Mouse (Mus musculus) embryonic facial prominence, embryonic 10.5 days (tissue): Measurements from ENCODE around the gene Cdca3. TPM values are rescaled to one million over a fixed set of nuclear protein-coding genes. Genes with fewer than 3 reads are reported as not detected.
A peak's percentile ranks its signal among the peaks of the same experiment; 100 is the strongest.
"Not testable (repeated sequence)": the region's sequence is repeated elsewhere in the genome, so short reads cannot be mapped to it uniquely, and the experiment has no call there.

Source experiments
- DNase-seq: peaks from one replicate; pipeline ENCODE4 v3.0.0-alpha.2; 2017; ENCODE audit warnings: low spot score
- H3K27ac ChIP-seq: fragments of 300-500 bp; sonication (generic); replicated peaks from 2 replicates; pipeline ENCODE4 v1.5.1; 2016; ENCODE audit warnings: mild to moderate bottlenecking
- H3K27me3 ChIP-seq: fragments of 300-500 bp; sonication (generic); replicated peaks from 2 replicates; pipeline ENCODE4 v1.6.1; 2016; ENCODE audit warnings: low read depth, mild to moderate bottlenecking; ENCODE audit not compliant: poor library complexity, severe bottlenecking
- H3K36me3 ChIP-seq: fragments of 300-500 bp; sonication (generic); replicated peaks from 2 replicates; pipeline ENCODE4 v1.6.1; 2016; ENCODE audit warnings: mild to moderate bottlenecking, moderate library complexity
- H3K4me1 ChIP-seq: fragments of 300-500 bp; sonication (generic); 2 replicates; pipeline ENCODE4 v1.6.1; 2016
- H3K4me3 ChIP-seq: fragments of 300-500 bp; sonication (generic); 2 replicates; pipeline ENCODE4 v1.5.1; 2016; ENCODE audit warnings: mild to moderate bottlenecking, moderate library complexity
- H3K9me3 ChIP-seq: fragments of 300-500 bp; sonication (generic); 2 replicates; pipeline ENCODE4 v1.6.1; 2016; ENCODE audit warnings: mild to moderate bottlenecking
- WGBS: fragments of 180-500 bp; shearing (Covaris S2); methylation state at CpG from one replicate; pipeline ENCODE4 v1.1.7; 2016; 5-methylcytosine and 5-hydroxymethylcytosine counted together
- polyA plus RNA-seq: library from polyadenylated mRNA; unstranded; fragments of >200 nt; fragmentation: Nextera tagmentation; extraction: Ambion mirVana; gene quantifications from 2 replicates; pipeline ENCODE4 v1.2.1, GENCODE M21; 2016

Gene Cdca3
- 225 and 238 TPM in 2 replicates for polyA plus RNA-seq

DNA sequence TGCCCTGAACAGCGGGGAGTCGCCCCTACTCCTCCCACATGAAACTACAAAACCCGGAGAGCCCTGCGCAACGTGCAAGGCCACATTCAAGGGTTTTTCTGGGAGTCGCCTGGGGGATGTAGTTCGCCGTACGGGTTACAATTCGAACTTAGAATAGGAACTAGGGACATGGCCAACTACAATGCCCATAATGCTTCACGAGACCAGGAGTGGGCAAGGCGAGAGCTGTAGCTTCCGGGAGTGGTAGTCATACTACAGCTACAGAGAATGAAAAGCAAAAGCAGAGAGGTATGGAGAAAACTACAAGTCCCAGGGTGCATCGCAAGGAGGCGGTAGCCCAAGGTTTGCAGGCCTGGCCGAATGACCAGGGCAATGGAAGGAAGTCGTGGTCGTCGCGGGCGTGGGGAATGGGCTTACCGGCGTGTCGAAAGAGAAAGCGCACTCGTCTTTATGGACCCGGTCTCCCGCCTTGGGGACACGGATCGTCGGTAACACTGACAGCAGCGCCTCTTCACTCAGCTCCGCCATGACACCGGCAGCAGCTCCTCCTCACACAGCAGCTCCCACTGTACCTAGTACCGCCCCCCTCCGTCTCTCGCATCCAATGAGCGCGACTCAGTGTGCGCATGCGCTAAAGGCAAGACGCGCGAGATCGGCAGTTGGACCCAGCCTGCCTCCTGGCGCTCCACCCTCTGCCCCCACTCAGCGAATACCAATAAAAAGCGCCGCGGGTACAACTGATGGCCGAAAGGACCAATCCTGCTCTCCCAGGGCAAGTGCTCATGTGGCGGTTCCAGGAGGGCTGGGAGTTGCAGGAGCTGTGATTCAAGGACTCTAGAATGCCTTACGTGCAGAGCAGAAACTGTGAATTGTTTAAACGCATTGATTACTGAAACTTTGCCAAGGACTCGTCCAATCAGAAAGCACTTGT, at the start of gene Cdca3, which contains the start of gene Usp5:
Gene Cdca3, plus strand, starts transcription at position 680 of the 931 bp plus-strand sequence.
Gene Usp5, minus strand, starts transcription at position 617 of the 931 bp plus-strand sequence.
- H3K27me3 ChIP-seq: no peaks in the 10 kb centered on the region
- peak within 1 kb of the TSS; percentile 81 for H3K4me3 ChIP-seq
- H3K4me1 ChIP-seq: peaks cover 40% of the 10 kb centered on the region
- H3K27ac ChIP-seq: peak within 1 kb of the TSS; percentile 90
- WGBS: under 1% methylated on average over 55 of the region's 55 CpGs
- peak; percentile 99 for DNase-seq
- H3K9me3 ChIP-seq: no peaks in the 10 kb centered on the region
- peaks cover 65% of the 10 kb centered on the region for H3K36me3 ChIP-seq

DNA sequence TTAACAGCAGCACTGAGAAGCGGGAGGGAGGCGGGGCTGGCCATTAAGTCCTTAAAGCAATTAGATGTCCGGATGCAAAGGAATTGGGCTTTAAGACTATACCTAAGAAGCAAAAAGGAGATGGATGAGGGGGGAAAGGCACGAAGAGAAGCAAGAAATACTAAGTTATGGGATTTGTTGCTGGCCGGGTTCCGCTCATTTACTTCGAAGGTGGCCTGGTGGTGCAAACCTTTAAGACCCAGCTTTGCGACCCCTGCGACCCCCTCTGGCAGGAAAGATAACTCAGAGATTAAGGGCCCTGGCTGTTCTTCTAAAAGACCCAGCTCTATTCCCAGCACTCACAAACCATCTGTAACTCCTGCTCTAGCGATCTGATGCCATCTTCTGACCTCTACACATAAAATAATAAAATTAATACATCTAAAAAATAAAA, 49.3 kb upstream of the Cdca3 start:
- Histone ChIP-seq H3K4me1 (peaks cover 25% of the 10 kb centered on the region), H3K27me3 (peaks cover 26% of the 10 kb centered on the region), H3K9me3 (no peaks in the 10 kb centered on the region), H3K4me3 (peak overlapping the region; percentile 58), H3K27ac (peak overlapping the region; percentile 52; the same call in 1 of the 2 replicates), H3K36me3 (no peaks in the 10 kb centered on the region)
- DNase-seq: peak; percentile 57
- 3% methylated on average over 10 of the region's 10 CpGs for WGBS

DNA sequence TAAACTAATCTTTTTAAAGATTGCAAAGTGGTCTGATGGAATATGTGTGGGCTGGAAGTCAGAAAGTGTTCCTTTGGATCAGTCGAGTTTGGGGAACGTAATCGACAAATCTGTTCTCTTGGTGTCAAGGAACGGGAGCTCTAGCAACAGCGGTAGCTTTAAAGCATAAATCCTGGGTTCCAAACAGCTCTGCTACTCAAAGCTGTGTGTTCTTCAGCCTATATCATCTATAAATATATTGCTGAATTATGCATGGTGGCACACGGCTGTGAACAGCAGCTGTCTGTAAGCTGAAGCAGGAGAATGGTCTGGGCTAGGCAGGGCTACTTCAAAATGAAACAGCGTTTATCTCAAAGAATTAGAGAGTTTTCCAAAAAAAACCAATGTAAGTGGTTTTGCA, 48.4 kb upstream of the Cdca3 start:
- no peaks in the 10 kb centered on the region for H3K36me3 ChIP-seq
- DNase-seq: no peak
- WGBS: 92% methylated on average over 7 of the region's 7 CpGs
- H3K9me3 ChIP-seq: no peaks in the 10 kb centered on the region
- no peak overlapping the region for H3K27ac ChIP-seq
- peaks cover 26% of the 10 kb centered on the region for H3K27me3 ChIP-seq
- H3K4me1 ChIP-seq: peaks cover 25% of the 10 kb centered on the region
- H3K4me3 ChIP-seq: no peak overlapping the region

DNA sequence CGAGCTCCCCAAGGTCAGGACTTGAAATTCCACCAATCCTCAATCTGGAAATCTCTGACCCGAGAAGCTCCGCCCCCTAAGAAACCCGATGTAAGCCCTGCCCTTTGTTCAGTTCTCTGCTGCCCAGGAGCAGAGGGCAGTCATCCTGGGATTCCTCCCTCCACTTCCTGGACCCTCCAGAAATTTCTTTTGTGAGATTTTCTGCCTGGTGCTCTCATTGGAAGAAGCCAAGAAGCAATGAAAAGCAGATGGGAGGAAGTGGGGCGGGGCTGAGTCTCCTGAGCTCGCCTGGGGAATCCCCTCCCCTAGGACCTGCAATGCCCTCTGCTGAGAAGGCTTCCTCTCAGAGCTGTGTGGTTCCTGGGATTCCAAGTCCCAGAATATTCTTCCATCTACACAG, 46.9 kb upstream of the Cdca3 start:
- peaks cover 25% of the 10 kb centered on the region for H3K4me1 ChIP-seq
- no peaks in the 10 kb centered on the region for H3K9me3 ChIP-seq
- peak overlapping the region; percentile 75 for H3K27ac ChIP-seq
- DNase-seq: peak; percentile 77
- no peaks in the 10 kb centered on the region for H3K36me3 ChIP-seq
- WGBS: 16% methylated on average over 6 of the region's 6 CpGs
- H3K4me3 ChIP-seq: peak overlapping the region; percentile 40
- H3K27me3 ChIP-seq: peaks cover 20% of the 10 kb centered on the region

DNA sequence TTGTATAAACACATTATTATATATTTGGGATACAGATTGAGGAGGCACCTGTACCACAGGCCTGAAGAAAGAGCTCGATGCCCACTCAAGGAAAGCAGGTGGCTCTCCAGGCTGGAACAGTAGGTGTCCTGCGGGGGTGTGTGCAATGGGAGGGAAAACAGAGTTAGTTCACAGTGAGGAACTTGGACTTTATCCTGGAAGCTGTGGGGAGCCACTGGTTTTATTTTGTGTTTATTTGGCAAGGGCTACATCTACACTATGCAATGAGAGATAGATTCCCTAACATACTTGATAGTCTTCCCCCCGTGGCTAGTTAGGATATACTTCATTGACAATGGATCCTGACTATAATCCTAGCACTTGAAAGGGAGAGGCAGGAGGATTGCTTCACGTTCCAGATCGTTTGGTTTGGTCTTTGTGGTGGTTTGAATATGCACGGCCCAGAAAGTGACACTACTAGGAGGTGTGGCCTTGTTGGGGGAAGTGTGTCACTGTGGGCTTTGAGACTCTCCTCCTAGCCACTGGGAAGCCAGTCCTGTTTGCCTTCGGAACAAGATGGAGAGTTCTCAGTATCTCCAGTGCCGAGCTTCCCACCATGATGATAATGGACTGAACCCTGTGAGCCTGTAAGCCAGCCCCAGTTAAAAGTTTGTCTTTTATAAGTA, 42.5 kb upstream of the Cdca3 start:
- no peak for DNase-seq
- H3K4me1 ChIP-seq: peaks cover 8% of the 10 kb centered on the region
- WGBS: 63% methylated on average over 8 of the region's 8 CpGs
- no peaks in the 10 kb centered on the region for H3K9me3 ChIP-seq
- no peaks in the 10 kb centered on the region; the same call in 1 of the 2 replicates for H3K36me3 ChIP-seq
- no peak overlapping the region for H3K4me3 ChIP-seq
- H3K27ac ChIP-seq: no peak overlapping the region
- H3K27me3 ChIP-seq: no peaks in the 10 kb centered on the region

DNA sequence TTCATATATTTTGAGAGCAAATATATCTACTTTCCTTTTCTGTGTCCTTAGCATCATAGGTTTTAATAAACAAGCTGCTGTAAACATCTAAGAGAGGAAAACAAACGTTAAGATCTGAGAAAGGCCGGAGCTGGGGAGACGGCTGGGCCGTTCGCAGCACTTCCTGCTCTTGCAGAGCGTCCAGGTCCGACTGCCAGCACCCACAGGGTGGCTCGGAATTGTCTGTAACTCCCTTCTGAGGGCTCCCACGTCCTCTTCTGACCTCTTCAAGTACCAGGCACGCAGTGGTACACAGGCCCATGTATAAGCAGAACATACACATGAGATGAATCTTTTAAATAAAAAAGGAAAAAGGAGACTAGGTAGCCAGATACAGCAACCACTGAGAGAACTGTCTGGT, 41.6 kb upstream of the Cdca3 start:
- no peak for DNase-seq
- no peak overlapping the region for H3K4me3 ChIP-seq
- H3K36me3 ChIP-seq: peaks cover 4% of the 10 kb centered on the region
- H3K9me3 ChIP-seq: no peaks in the 10 kb centered on the region
- peaks cover 3% of the 10 kb centered on the region for H3K4me1 ChIP-seq
- no peak overlapping the region for H3K27ac ChIP-seq
- no peaks in the 10 kb centered on the region for H3K27me3 ChIP-seq
- WGBS: 82% methylated on average over 10 of the region's 10 CpGs

DNA sequence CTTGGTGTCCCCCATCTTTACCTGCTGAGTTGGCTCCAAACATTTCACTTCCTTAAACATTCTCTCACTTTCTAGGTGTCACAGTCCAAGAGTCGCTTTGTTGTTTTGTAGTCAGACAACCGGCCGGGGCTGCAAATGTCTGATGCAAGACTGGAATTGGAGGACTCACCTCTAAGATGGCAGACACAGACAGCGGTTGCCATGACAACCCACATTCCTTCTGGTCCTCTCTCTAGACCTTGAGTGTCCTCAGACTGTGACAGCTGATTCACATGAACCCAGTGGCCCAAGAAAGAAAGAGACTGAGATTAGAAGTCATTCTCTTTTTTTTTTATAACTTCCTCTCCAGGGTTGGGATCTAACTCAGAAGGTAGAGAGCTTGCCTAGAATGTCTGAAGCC, 39.8 kb upstream of the Cdca3 start:
- H3K4me1 ChIP-seq: no peaks in the 10 kb centered on the region
- H3K27me3 ChIP-seq: no peaks in the 10 kb centered on the region
- DNase-seq: no peak
- no peak overlapping the region for H3K27ac ChIP-seq
- H3K36me3 ChIP-seq: peaks cover 8% of the 10 kb centered on the region
- no peak overlapping the region for H3K4me3 ChIP-seq
- 89% methylated on average over 4 of the region's 4 CpGs for WGBS
- no peaks in the 10 kb centered on the region for H3K9me3 ChIP-seq

DNA sequence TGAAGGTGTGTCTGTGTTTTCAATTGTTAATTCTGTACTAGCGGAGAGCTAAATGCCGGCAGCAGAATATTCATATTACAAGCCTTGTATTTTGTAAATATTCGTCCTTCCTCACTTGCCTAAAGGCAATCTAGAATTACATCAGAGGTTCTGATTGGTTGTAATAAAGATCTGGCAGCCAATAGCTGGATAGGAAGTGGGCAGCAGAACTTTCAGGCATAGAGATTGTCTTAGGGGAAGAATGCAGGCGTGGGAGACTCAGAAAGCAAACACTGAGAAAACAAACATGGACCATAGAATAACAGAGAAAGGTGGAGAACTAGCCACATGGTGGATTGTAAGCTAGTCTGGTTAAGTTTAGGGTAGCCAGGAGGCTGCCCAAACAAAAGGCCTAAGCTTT, 39.2 kb upstream of the Cdca3 start:
- WGBS: 66% methylated on average over 4 of the region's 4 CpGs
- Histone ChIP-seq H3K9me3 (no peaks in the 10 kb centered on the region), H3K36me3 (peaks cover 8% of the 10 kb centered on the region), H3K27me3 (no peaks in the 10 kb centered on the region), H3K4me3 (no peak overlapping the region), H3K4me1 (no peaks in the 10 kb centered on the region), H3K27ac (no peak overlapping the region)
- DNase-seq: no peak

DNA sequence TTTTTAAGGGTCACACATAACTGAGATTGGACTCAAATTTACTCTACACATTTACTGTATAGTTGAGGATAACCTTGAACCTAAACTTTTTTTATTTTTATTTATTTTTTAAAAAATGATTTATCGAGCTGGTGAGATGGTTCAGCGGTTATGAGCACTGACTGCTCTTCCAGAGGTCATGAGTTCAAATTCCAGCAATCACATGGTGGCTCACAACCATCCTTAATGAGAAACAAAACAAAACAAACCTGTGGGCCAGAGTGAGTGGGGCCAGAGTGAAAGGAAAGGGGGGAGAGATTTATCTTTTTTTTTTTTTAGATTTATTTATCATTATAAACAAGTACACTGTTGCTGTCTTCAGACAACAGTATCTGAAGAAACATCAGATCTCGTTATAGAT, 37.4 kb upstream of the Cdca3 start:
- peaks cover 20% of the 10 kb centered on the region for H3K36me3 ChIP-seq
- H3K27ac ChIP-seq: no peak overlapping the region
- no peak overlapping the region for H3K4me3 ChIP-seq
- no peaks in the 10 kb centered on the region for H3K9me3 ChIP-seq
- H3K4me1 ChIP-seq: no peaks in the 10 kb centered on the region
- DNase-seq: no peak
- WGBS: 87% methylated on average over 3 of the region's 3 CpGs
- no peaks in the 10 kb centered on the region for H3K27me3 ChIP-seq

DNA sequence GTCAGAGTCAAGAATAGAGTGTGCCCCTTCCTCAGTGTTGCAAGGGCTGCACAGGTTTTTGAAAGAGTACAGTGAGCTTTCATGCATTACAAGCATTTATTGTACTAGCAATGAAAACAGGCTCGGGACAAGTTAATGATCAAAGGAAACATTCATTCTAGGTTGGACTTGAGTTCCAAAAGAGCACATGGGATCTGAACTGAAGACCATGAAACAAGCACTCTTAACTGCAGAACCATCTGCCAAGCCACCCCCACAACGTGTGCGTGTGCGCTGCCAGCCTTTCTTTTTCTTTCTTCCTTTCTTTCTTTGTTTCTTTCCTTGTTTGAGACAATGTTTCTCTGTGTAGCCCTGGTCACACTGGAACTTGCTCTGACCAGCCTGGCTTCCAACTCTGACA, 33.6 kb upstream of the Cdca3 start:
- Histone ChIP-seq H3K9me3 (no peaks in the 10 kb centered on the region), H3K4me1 (no peaks in the 10 kb centered on the region), H3K27ac (no peak overlapping the region), H3K27me3 (no peaks in the 10 kb centered on the region), H3K4me3 (no peak overlapping the region), H3K36me3 (peaks cover 20% of the 10 kb centered on the region)
- WGBS: 79% methylated on average over 4 of the region's 4 CpGs
- DNase-seq: no peak

DNA sequence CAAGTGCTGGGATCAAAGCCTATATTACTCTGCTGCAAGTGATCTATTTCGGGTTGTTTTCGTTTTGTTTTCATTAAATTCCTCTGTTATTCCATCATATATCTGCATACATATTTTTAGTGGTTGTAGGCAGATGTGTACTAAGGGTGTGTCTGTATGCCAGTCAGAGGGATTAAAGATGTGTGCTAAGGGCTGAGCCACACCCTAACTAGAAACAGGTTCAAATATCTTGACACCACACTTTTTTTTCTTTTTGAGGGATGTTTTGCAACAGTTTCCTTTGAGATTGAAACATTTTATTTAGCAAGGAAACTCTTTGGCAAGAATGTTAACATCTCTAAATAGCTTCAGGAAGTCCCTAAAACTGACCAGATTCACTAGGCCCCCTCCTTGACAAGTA, 33.1 kb upstream of the Cdca3 start:
- no peak for DNase-seq
- Histone ChIP-seq H3K4me1 (no peaks in the 10 kb centered on the region), H3K9me3 (no peaks in the 10 kb centered on the region), H3K27ac (no peak overlapping the region), H3K27me3 (no peaks in the 10 kb centered on the region), H3K36me3 (peaks cover 20% of the 10 kb centered on the region), H3K4me3 (no peak overlapping the region)
- 84% methylated on average over 2 of the region's 2 CpGs for WGBS

DNA sequence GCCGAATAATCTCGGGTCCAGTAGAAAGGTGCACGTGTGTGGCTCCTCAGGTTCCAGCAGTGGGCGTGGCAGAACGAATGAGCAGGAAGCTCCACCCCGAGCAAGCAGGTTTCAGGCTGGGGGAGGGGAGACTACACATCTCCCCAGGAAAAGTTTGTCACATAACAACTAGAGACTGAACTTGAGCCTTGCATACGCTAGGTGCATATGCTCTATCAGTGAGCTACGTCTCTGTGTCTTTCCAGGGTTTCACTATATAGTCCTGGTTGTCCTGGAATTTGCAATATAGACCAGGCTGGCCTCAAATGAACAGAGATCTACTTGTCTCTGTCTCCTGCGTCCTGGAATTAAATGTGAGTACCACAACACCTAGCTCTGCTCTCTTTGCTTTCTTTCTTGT, 26.9 kb upstream of the Cdca3 start:
- Histone ChIP-seq H3K4me3 (peak overlapping the region; percentile 41; the same call in 1 of the 2 replicates), H3K27ac (peak overlapping the region; percentile 55), H3K4me1 (peaks cover 22% of the 10 kb centered on the region)
- 8% methylated on average over 7 of the region's 9 CpGs for WGBS
- H3K27me3 ChIP-seq, H3K36me3 ChIP-seq, H3K9me3 ChIP-seq: not testable (repeated sequence)
- peak; percentile 61 for DNase-seq
